Mouse (Mus musculus) spleen, adult 2 months (tissue): ENCODE measurements around the gene C730034F03Rik.

Experiments used
- CTCF ChIP-seq: fragments of 200-500 bp; IDR thresholded peaks from 2 replicates; pipeline ENCODE4 v1.5.1; 2011; ENCODE audit warnings: mild to moderate bottlenecking, inconsistent platforms; ENCODE audit not compliant: insufficient read depth, insufficient read length, insufficient replicate concordance; ENCODE audit errors: extremely low read depth
- POLR2A ChIP-seq: fragments of 200-500 bp; IDR thresholded peaks from 2 replicates; pipeline ENCODE4 v1.6.1; 2011; ENCODE audit warnings: low read depth, low read length, inconsistent platforms

- no peak for TF ChIP-seq POLR2A
- no peak for TF ChIP-seq CTCF
These were observed 26.9 kb upstream of the C730034F03Rik start for GRCm38 (mm10) chr15:89402471-89402870.
